Mouse (Mus musculus) gastrocnemius, postnatal 14 days (tissue): ENCODE data around the gene Mapk1. TPM values are rescaled to one million over a fixed set of nuclear protein-coding genes. Genes with fewer than 3 reads are reported as not detected.
"Not testable (repeated sequence)": the region's sequence is repeated elsewhere in the genome, so short reads cannot be mapped to it uniquely, and the experiment has no call there.

Experiments
- DNase-seq: peaks from one replicate; pipeline ENCODE4 v3.0.0; 2021; ENCODE audit warnings: mixed read lengths
- intact Hi-C: fragments of 180-260 bp; cut with DNase I; formaldehyde crosslinking; loops from one replicate; pipeline ENCODE4 v1.15.1; 2025; ENCODE audit warnings: low total_unique reads
- long read RNA-seq, 2 experiments: library from polyadenylated mRNA; stranded (forward); transcript quantifications; one replicate each; pipeline ENCODE4 v2.0.0; 2021
- total RNA-seq, 2 experiments: library from RNA; stranded (reverse); gene quantifications; 2 replicates each; pipeline ENCODE4 v1.2.3; 2021

The Mapk1 gene
- total RNA-seq, result 10 to 100 TPM; 88.8 to 94.5 TPM
- long read RNA-seq, experiment 1, full-length matches to known transcripts, result 35 of 46 reads
- long read RNA-seq, experiment 1, partial matches to known transcripts, result 7 of 46 reads
- long read RNA-seq, experiment 1, other reads (novel, unspliced or antisense), result 4 of 46 reads
- long read RNA-seq, experiment 2, full-length matches to known transcripts, result 55 of 65 reads
- long read RNA-seq, experiment 2, partial matches to known transcripts, result 5 of 65 reads
- long read RNA-seq, experiment 2, other reads (novel, unspliced or antisense), result 5 of 65 reads

DNA sequence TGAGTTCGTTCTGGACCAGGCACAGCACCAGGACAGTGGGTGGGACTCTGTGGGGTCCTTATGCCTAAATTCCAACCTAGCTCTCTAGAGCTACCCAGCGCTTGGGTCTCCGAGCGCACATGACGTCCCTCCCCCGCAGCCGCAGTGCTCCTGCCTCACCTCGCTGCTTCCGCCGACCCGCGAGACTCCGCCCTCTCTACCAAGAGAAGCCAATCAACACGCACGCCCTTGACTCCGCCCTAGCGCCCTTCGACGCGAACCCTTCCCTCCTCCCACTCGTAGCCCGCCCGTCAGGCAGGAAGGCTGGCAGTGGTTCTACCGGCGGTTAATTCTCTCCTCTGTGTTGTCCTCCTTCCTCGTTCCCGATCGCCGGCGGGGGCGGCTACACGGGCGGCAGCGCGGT lies at the start of gene Mapk1:
Gene Mapk1, plus strand, starts transcription at position 252 of the 403 bp plus-strand sequence.
- DNase-seq, result peak; percentile 96
- intact Hi-C loops, result no loop called here

DNA sequence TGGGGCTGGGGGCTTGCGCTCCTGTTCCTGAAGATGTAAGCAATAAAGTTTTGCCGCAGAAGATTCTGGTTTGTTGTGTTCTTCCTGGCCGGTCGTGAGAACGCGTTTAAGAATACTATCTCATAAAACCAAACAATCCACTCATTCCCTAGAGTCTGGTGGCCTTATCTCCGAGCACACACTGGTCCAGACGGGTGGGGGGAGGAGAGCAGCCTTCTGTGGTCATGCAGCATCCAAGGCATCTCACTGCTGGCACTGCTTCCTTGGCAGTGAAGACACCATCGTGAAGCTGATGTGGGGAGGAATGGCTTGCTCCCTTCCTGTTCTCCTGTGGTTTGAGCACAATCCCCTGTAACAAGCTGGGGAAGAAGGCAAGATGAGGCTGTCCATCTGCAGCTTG lies 43.6 kb upstream of the Mapk1 start:
- intact Hi-C loops, result no loop called here
- no peak for DNase-seq

DNA sequence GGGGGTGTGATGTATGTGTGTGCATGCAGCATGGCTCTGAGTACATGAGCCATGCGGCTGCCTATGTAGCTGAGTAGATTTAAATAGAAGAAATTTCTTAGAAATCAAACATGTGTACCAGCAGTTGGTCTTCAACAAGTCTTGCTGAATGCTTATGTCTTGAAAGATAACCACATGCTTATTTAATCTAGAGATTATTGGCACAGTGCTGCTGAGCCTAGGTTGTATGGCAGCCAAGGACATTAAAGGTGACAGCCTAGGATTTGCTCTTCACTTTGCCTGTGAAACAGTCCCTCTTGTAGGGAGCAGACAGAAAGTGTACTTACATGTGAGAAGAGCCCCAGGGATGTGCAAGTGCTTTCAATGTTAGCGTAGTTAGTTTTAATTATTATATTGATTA lies 42.1 kb upstream of the Mapk1 start:
- intact Hi-C loops, result no loop called here

DNA sequence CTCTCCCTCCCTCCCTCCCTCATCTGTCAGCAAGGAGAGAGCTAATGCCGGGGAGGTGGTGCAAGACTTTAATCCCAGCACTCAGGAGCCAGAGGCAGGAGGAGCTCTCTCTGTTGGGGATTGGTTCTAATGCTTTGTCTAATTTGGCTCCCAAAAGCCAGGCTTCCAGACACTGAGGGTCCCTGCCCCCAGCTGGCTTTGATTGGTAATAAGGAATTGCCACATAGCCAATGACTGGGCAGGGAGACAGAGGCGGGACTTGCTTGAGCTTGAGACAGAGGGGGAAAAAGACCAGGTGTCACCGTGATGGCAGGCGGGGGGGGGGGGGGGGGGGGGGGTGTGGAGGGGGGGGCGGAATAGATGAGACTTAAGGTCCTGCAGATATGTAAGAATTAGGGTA lies 24.6 kb upstream of the Mapk1 start:
- intact Hi-C loops, result no loop called here
- no peak for DNase-seq

More for the DNA sequence above, 42.1 kb upstream of the Mapk1 start:
- DNase-seq, result no peak

DNA sequence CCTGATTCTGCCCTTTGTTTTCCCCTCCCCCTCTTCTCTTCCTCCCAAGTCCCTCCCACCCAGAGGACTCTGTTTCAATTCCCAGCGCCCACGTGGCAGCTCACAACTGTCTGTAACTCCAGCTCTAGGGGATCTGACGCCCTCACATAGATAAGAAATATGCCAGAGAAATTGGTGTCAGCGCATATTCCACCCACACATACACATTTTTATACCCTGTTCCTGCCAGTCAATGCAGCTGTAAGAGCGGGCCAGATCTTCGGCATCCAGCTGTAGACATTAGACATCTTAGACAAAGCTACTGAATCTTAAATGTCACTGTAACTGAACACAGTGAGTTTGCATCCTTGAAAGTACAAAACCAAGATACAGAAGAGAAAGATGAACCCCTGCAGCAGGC lies 23.3 kb upstream of the Mapk1 start:
- intact Hi-C loops, result no loop called here
- DNase-seq, result no peak

DNA sequence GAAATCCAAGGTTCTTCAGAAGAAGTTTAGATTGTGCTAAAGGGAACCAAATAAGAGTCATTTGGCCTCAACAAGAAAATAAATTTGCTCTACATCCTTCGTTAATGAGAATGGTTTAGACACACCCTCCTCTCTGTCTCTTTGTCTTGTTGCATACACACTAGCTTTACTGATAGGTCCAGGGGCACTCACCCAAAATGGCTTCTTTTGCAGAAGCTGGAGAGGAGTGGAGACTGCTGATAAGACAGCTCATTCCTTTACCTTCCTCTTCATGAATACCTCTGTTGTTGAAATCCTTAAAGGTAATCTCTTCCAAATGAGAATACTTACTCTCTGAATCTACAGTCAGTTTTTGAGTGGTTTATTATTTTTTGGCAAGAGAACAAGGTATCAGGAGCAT lies 18.0 kb upstream of the Mapk1 start:
- no peak for DNase-seq
- intact Hi-C loops, result no loop called here

DNA sequence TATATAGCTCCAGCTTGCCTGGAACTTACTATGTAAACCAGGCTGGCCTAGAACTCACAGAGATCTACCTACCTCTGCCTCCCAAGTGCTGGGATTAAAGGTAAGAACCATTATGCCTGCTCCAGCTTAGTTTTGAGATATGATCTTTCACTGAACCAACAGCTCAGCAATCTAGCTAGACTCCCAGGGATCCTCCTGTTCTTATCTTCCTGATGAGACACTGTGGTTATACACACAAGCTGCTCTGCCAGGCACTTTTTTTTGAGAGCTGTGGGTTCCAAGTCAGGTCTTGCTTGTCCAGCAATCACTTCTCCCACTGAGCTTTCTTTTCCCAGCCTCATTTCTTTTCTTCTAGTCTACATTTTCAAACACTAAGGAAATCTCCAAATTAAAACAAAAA lies 16.9 kb upstream of the Mapk1 start:
- intact Hi-C loops, result no loop called here
- DNase-seq, result no peak

DNA sequence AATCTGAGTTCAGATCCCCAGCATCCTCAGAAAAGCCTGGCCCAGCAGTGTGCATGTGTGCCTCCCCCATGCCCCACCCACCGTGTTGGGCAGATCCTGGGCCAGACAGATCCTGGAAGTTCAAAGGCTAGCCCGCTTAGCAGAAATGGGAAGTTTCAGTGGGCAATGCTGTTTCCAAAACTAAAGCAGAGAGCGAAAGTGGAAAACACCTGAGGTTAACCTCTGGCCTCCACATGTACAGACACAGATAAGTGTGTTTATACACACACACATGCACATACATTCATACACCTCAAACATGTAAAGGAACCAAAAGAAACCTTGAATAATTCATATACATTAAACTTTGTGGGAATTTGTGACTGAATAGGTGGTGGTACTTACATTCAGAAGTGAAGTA lies 5.1 kb upstream of the Mapk1 start:
- intact Hi-C loops, result no loop called here
- no peak for DNase-seq

DNA sequence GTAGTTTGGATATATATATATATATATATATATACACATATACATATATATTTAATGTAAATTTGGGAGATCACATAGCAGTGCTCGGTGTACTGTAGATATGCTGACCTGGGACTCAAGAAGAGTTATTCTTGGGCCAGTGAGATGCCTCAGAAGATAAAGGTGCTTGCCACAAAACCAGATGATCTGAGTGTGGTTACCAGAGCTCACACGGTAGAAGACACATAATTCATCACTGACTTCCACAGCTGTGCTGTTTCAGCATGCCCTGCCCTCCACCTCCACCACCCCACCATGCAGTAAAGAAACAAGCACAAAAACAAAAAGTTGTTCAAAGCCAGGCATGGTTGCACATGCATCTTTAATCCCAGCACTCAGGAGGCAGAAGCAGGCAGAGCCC lies 4.4 kb upstream of the Mapk1 start:
- intact Hi-C loops, result no loop called here
- DNase-seq, result no peak

DNA sequence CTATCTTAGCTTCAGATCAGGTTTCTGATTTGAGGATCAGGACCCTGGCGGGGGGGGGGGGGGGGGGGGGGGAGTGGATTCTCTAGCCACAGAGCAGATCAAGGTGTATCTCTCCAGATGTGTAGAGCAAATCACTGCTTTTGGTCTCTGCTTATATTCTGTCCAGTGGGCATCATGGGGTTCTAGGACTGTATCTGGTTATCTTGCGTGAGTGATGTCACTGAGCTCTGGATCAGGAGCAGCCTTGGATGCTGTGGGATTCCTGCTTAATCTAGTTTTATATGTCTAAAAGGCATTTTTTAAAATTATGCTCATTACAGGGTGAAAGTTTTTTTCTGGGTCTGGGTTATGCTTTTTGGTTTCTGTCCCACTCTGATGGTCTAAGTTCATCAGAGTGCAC lies 546 bp upstream of the Mapk1 start:
- DNase-seq, result no peak
- intact Hi-C loops, result no loop called here

DNA sequence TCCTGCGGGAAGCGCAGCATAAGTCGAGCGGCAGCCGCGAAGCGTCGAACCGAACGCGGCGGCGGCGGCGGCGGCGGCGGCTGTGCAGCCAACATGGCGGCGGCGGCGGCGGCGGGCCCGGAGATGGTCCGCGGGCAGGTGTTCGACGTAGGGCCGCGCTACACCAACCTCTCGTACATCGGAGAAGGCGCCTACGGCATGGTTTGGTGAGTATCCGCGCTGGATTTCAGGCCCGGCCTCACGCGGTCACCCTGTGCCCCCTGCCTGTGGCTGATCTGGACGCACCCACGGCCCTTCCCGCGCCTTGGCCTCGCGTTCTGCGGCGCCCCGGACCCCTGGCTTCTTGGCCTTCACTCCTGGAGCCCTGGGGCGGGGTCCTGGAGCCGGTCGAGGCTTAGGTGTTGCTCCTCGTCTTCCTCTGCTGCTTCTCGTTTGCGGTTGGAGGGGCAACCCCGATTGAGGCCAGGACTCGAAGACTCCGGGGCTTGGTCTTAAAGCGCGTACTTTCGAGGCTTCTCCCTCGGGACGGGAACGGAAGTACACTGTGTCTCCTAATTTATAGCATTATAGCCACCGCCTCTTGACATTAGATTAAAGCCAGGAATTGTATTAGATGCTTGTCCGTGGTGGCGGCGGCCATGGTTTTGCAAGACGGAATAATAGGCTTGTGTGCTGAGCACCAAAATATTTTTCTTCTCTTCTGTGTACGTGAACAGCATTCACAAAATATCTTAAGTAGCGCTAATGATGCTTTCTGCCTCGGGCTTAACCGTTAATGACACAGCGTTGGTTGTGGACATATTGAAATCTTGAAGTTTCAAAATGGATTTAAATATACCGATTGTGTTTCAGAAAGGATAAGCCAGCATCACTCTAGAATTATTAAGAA lies 596 bp downstream of the Mapk1 start:
- DNase-seq, result peak; percentile 46

DNA sequence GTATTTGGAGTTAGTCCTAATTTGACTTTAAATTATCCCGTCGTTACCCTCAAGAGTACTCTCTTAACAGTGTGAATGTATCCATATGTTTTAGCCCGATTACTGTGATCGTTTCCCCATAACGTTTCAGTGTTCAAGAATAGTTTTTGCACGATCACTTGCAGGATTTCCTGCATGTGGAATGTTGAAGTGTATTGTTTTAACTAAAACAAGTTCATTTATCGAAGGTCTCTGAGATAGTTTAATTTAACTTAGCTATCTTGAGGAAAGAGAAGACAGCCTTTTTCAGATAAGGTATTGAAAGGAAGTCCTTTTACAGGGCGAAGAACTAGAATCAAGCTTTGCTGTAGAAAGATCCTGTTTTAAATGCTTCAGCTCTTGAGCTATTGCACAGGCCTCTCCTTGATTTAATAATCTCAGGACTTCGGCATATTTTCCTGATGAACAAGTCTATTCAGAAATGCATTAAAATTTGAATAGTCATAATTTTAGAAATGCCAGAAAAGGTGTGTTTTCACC lies 1.3 kb downstream of the Mapk1 start:
- intact Hi-C loops, result no loop called here
- DNase-seq, result no peak

More for the DNA sequence above, 596 bp downstream of the Mapk1 start:
- intact Hi-C loops, result no loop called here

DNA sequence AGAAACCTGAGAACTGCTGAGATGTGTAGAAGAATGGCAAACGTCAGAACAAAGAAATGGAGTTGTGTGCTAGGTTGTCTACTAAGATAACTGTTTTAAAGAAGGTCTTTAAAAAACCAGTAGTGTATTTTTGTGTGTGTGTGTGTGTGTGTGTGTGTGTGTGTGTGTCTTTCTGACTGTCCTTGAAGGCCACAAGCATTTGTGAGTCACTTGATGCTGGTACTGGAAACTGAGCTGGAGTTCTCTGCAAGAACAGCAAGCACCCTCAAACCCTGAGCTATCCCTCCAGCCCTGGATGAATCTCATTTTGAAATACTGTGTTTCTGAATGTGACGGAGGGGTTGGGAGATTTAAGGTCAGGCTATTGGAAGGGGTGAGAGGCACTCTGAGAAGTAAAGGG lies 4.1 kb downstream of the Mapk1 start:
- intact Hi-C loops, result no loop called here
- DNase-seq, result no peak

DNA sequence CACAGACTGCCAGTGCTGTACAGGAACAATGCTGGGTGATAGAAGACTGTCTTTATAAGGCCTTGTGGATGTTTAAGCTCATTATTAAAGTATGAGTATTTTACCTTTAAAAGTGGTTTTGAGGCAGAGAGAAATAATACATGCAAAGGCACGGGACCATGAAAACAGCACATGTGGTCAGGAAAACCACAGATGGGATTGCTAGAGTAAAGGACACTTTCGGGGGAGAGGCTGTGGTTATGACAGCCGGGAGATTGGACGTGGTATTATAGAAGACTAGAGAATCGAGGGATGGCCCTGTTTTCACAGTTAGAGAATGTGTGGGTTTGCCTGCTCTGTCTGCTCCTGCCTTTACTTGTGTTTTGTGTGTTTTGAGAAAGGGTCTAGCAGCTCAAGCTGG lies 5.7 kb downstream of the Mapk1 start:
- intact Hi-C loops, result no loop called here

DNA sequence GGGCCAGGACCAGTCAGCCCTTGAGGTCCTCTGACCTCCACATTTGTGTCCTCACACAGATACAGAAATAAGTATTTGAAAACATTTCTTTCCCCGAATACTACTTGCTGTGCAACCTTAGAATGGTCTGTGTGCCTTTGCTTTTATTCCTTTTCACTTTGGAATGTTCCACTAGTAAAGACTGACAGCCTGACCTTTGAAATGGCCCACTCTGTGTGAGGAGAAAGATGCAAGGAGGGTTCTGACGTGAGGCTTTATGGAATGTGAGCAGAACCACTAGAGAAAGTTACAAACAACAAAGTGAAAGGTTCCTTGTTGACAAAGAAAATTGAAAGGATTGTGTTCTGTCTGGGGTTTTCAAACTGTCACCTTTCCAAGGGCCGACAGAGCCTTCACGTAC lies 6.8 kb downstream of the Mapk1 start:
- DNase-seq, result no peak
- intact Hi-C loops, result no loop called here

More for the DNA sequence above, 5.7 kb downstream of the Mapk1 start:
- no peak for DNase-seq

DNA sequence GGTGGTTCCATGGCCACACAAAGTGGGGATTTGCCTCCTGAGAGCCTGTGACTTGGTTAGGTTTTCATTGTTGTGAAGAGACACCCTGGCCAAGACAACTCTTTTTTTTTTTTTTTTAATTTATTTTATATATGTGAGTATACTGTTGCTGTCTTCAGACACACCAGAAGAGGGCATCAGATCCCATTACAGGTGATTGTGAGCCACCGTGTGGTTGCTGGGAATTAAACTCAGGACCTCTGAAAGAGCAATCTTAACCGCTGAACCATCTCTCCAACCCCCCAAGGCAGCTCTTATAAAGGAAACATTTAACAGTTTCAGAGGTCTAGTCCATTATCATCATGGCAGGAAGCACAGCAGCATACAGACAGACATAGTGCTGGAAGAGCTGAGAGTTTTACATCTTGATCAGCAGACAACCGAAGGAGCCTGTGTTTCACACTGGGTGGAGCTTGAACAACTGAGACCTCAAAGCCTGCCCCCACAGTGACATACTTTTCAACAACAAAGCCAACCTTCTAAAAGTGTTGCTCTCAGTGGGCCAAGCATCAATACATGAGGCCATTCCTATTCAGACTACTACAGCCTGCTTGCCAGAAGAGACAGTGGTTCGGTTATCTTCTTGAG lies 11.4 kb downstream of the Mapk1 start:
- intact Hi-C loops, result no loop called here

DNA sequence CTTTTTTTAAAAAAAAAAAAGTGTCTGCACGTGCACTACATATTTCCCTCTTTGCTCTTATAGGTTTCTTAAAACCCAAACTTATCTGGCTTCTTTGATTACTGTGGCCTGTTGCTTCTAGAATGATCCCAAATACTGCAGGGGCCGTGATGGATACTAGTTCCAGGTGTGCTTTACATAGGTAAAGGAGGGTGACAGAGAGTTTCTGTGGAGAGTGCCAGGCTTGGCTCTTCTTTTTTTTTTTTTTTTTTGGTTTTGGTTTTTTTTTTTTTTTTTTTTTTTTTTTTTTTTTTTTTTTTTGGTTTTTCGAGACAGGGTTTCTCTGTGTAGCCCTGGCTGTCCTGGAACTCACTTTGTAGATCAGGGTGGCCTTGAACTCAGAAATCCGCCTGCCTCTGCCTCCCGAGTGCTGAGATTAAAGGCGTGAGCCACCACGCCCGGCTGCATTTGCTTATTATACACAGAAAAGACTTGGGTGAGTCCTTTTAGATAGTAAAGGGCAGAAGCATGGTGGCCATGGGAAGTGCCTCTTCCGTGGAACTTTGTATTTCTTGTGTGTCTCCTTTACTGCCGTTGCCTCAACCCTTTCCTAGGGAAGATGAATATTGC lies 13.0 kb downstream of the Mapk1 start:
- intact Hi-C loops, DNase-seq: not testable (repeated sequence)

More for the DNA sequence above, 11.4 kb downstream of the Mapk1 start:
- DNase-seq, result no peak

DNA sequence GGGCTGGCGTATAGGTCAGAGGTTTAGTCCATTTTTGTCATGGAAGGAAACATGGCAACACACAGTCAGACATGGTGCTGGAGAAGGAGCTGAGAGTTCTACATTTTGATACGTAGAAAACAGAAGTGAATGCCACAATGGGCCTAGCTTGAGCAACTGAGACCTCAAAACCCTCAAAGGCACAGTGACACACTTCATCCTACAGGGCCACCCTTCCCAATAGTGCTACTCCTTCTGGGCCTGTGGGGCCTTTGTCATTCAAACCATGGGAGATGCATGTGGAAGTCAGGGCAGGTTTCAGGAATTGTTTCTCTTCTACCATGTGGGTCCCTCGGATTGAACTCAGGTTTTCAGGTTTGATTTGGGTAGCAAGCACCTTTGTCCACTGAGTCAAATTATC lies 17.9 kb downstream of the Mapk1 start:
- no peak for DNase-seq
- intact Hi-C loops, result no loop called here

DNA sequence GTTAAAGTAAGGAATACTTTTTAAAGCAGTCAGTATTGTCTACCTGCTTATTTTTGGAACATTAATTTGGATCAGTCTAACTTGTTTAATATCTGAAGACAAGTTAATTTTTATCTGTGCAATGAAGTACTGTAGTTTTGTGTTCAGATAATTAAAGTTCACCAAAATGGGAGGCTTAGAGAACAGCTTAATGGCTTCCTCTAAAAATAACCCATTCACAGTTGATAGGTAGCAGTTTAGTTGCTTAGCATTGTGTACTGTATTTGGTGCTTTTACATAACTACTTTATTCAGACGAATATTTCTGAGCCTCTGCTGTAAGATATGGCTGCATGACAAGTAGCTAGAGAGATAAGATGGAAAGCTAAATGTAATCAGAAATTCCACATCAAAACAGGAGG lies 23.9 kb downstream of the Mapk1 start:
- intact Hi-C loops, result no loop called here

DNA sequence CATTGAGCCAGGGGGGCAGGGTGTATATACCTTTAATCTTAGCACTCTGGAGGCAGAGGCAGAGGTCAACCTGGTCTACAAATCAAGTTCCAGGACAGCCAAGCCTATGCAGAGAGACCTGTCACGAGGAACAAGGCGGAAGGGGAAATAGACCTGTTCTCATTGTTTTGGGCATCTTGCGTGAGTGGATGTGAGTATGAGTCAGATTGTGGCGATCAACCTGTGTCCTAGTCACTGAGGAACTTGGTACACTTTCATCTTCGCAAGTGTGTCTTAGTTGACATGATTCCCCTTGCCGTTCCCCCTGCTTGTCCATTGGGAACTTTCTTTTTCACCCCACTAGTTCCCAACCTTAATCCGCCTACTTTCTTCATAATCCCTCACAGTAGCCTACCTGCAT lies 26.9 kb downstream of the Mapk1 start:
- DNase-seq, result no peak
- intact Hi-C loops, result no loop called here

More for the DNA sequence above, 23.9 kb downstream of the Mapk1 start:
- no peak for DNase-seq
